Mouse (Mus musculus): Measurements from ENCODE around the gene F2rl2. TPM values are rescaled to one million over a fixed set of nuclear protein-coding genes. Genes with fewer than 3 reads are reported as not detected.

Gene F2rl2
- polyA plus RNA-seq, 1 experiment from 2014 or later: 0.87 TPM

GRCm38 (mm10) chr13:95670534-95670933 lies 26.1 kb upstream of the F2rl2 start:
- H3K9ac ChIP-seq: no peak overlapping the region
- no peaks in the 10 kb centered on the region for H3K9me3 ChIP-seq
- no peak overlapping the region for H3K27ac ChIP-seq
- H3K27me3 ChIP-seq: no peaks in the 10 kb centered on the region
- no peak overlapping the region for H3K4me2 ChIP-seq
- H3K36me3 ChIP-seq: no peaks in the 10 kb centered on the region
- 0 out of 2 replicates have a peak, but pooled peaks cover 2% of the 10 kb centered on the region for H3K4me1 ChIP-seq
- no peak overlapping the region for H3K4me3 ChIP-seq
- 67% methylated on average over 5 of the region's 5 CpGs for WGBS
- ATAC-seq (ENCODE audit: borderline replicate concordance, extremely low read depth, low FRiP score, low TSS enrichment): no peak

- Histone ChIP-seq H3K4me2 (no peak overlapping the region), H3K27ac (no peak overlapping the region), H3K36me3 (no peaks in the 10 kb centered on the region), H3K4me1 (0 out of 2 replicates have a peak, but pooled peaks cover 2% of the 10 kb centered on the region), H3K4me3 (no peak overlapping the region), H3K9ac (no peak overlapping the region), H3K9me3 (no peaks in the 10 kb centered on the region), H3K27me3 (no peaks in the 10 kb centered on the region)
- WGBS: 50% methylated on average over 9 of the region's 9 CpGs
- ATAC-seq (ENCODE audit: borderline replicate concordance, extremely low read depth, low FRiP score, low TSS enrichment): peak; percentile 85
Observed at GRCm38 (mm10) chr13:95671108-95671897, 25.4 kb upstream of the F2rl2 start.

GRCm38 (mm10) chr13:95672372-95672771 lies 24.3 kb upstream of the F2rl2 start:
- Histone ChIP-seq H3K27me3 (no peaks in the 10 kb centered on the region), H3K4me3 (no peak overlapping the region), H3K9ac (no peak overlapping the region), H3K27ac (no peak overlapping the region), H3K4me1 (0 out of 2 replicates have a peak, but pooled peaks cover 2% of the 10 kb centered on the region), H3K36me3 (no peaks in the 10 kb centered on the region), H3K9me3 (no peaks in the 10 kb centered on the region), H3K4me2 (no peak overlapping the region)
- no peak for ATAC-seq (ENCODE audit: borderline replicate concordance, extremely low read depth, low FRiP score, low TSS enrichment)
- 72% methylated on average over 7 of the region's 7 CpGs for WGBS

- Histone ChIP-seq H3K4me1 (no peaks in the 10 kb centered on the region), H3K4me2 (no peak overlapping the region), H3K27ac (no peak overlapping the region), H3K4me3 (no peak overlapping the region), H3K36me3 (no peaks in the 10 kb centered on the region), H3K27me3 (no peaks in the 10 kb centered on the region), H3K9ac (no peak overlapping the region), H3K9me3 (no peaks in the 10 kb centered on the region)
- ATAC-seq (ENCODE audit: borderline replicate concordance, extremely low read depth, low FRiP score, low TSS enrichment): no peak
- WGBS: 76% methylated on average over 5 of the region's 5 CpGs
Observed at GRCm38 (mm10) chr13:95679078-95679477, 17.6 kb upstream of the F2rl2 start.

- H3K9me3 ChIP-seq: no peaks in the 10 kb centered on the region
- H3K27me3 ChIP-seq: no peaks in the 10 kb centered on the region
- no peaks in the 10 kb centered on the region for H3K4me1 ChIP-seq
- ATAC-seq (ENCODE audit: borderline replicate concordance, extremely low read depth, low FRiP score, low TSS enrichment): peak; percentile 55; the same call in 1 of the 2 replicates
- no peak overlapping the region for H3K4me3 ChIP-seq
- H3K36me3 ChIP-seq: no peaks in the 10 kb centered on the region
- no peak overlapping the region for H3K9ac ChIP-seq
- WGBS: 72% methylated on average over 4 of the region's 4 CpGs
- no peak overlapping the region for H3K4me2 ChIP-seq
- no peak overlapping the region for H3K27ac ChIP-seq
Observed at GRCm38 (mm10) chr13:95679491-95679941, 17.1 kb upstream of the F2rl2 start.

GRCm38 (mm10) chr13:95684656-95685244 lies 11.9 kb upstream of the F2rl2 start:
- Histone ChIP-seq H3K4me3 (no peak overlapping the region), H3K36me3 (no peaks in the 10 kb centered on the region), H3K9me3 (no peaks in the 10 kb centered on the region), H3K4me1 (no peaks in the 10 kb centered on the region), H3K9ac (no peak overlapping the region), H3K27me3 (no peaks in the 10 kb centered on the region), H3K27ac (no peak overlapping the region), H3K4me2 (no peak overlapping the region)
- 78% methylated on average over 9 of the region's 9 CpGs for WGBS
- ATAC-seq (ENCODE audit: borderline replicate concordance, extremely low read depth, low FRiP score, low TSS enrichment): no peak

- no peak overlapping the region for H3K4me3 ChIP-seq
- no peak overlapping the region for H3K9ac ChIP-seq
- 59% methylated on average over 5 of the region's 5 CpGs for WGBS
- ATAC-seq (ENCODE audit: borderline replicate concordance, extremely low read depth, low FRiP score, low TSS enrichment): no peak
- H3K4me2 ChIP-seq: no peak overlapping the region
- H3K4me1 ChIP-seq: no peaks in the 10 kb centered on the region
- no peaks in the 10 kb centered on the region for H3K27me3 ChIP-seq
- no peaks in the 10 kb centered on the region for H3K9me3 ChIP-seq
- no peak overlapping the region for H3K27ac ChIP-seq
- no peaks in the 10 kb centered on the region for H3K36me3 ChIP-seq
Observed at GRCm38 (mm10) chr13:95685736-95686135, 10.9 kb upstream of the F2rl2 start.

GRCm38 (mm10) chr13:95688576-95688975 lies 8.1 kb upstream of the F2rl2 start:
- H3K4me3 ChIP-seq: no peak overlapping the region
- H3K27me3 ChIP-seq: no peaks in the 10 kb centered on the region
- H3K36me3 ChIP-seq: no peaks in the 10 kb centered on the region
- 90% methylated on average over 1 of the region's 1 CpGs for WGBS
- no peak overlapping the region for H3K4me2 ChIP-seq
- ATAC-seq (ENCODE audit: borderline replicate concordance, extremely low read depth, low FRiP score, low TSS enrichment): no peak
- no peak overlapping the region for H3K9ac ChIP-seq
- no peaks in the 10 kb centered on the region for H3K4me1 ChIP-seq
- H3K27ac ChIP-seq: no peak overlapping the region
- H3K9me3 ChIP-seq: no peaks in the 10 kb centered on the region

GRCm38 (mm10) chr13:95692201-95692600 lies 4.5 kb upstream of the F2rl2 start:
- Histone ChIP-seq H3K4me3 (no peak overlapping the region), H3K9ac (no peak overlapping the region), H3K36me3 (no peaks in the 10 kb centered on the region), H3K27ac (no peak overlapping the region), H3K9me3 (no peaks in the 10 kb centered on the region), H3K4me1 (no peaks in the 10 kb centered on the region), H3K4me2 (no peak overlapping the region), H3K27me3 (no peaks in the 10 kb centered on the region)
- no peak for ATAC-seq (ENCODE audit: borderline replicate concordance, extremely low read depth, low FRiP score, low TSS enrichment)
- WGBS: 80% methylated on average over 8 of the region's 8 CpGs

GRCm38 (mm10) chr13:95696120-95696653 lies 466 bp upstream of the F2rl2 start:
- no peaks in the 10 kb centered on the region for H3K27me3 ChIP-seq
- no peaks in the 10 kb centered on the region for H3K9me3 ChIP-seq
- peaks cover 9% of the 10 kb centered on the region; the same call in 1 of the 2 replicates for H3K4me1 ChIP-seq
- no peaks in the 10 kb centered on the region for H3K36me3 ChIP-seq
- 91% methylated on average over 9 of the region's 9 CpGs for WGBS
- H3K4me3 ChIP-seq: no peak overlapping the region
- no peak for ATAC-seq (ENCODE audit: borderline replicate concordance, extremely low read depth, low FRiP score, low TSS enrichment)
- H3K27ac ChIP-seq: no peak overlapping the region
- no peak overlapping the region for H3K9ac ChIP-seq
- H3K4me2 ChIP-seq: no peak overlapping the region

- Histone ChIP-seq H3K4me1 (peaks cover 9% of the 10 kb centered on the region; the same call in 1 of the 2 replicates), H3K9me3 (no peaks in the 10 kb centered on the region), H3K4me3 (no peak overlapping the region), H3K9ac (no peak overlapping the region), H3K27me3 (no peaks in the 10 kb centered on the region), H3K27ac (peak overlapping the region; percentile 61), H3K36me3 (no peaks in the 10 kb centered on the region), H3K4me2 (no peak overlapping the region)
- no peak for ATAC-seq (ENCODE audit: borderline replicate concordance, extremely low read depth, low FRiP score, low TSS enrichment)
- 48% methylated on average over 6 of the region's 6 CpGs for WGBS
Observed at GRCm38 (mm10) chr13:95697874-95698273, 1.2 kb downstream of the F2rl2 start.

- no peaks in the 10 kb centered on the region for H3K9me3 ChIP-seq
- peaks cover 2% of the 10 kb centered on the region; the same call in 1 of the 2 replicates for H3K4me1 ChIP-seq
- WGBS: 57% methylated on average over 5 of the region's 5 CpGs
- no peak overlapping the region for H3K4me3 ChIP-seq
- H3K9ac ChIP-seq: no peak overlapping the region
- H3K27ac ChIP-seq: no peak overlapping the region
- no peak overlapping the region for H3K4me2 ChIP-seq
- ATAC-seq (ENCODE audit: borderline replicate concordance, extremely low read depth, low FRiP score, low TSS enrichment): no peak
- H3K36me3 ChIP-seq: no peaks in the 10 kb centered on the region
- no peaks in the 10 kb centered on the region for H3K27me3 ChIP-seq
Observed at GRCm38 (mm10) chr13:95703376-95703775, 6.7 kb downstream of the F2rl2 start.

Measured in lung, embryonic 15.5 days (tissue).